Mouse (Mus musculus) embryonic facial prominence, embryonic 14.5 days (tissue): ENCODE results near the gene Yae1d1. TPM values are rescaled to one million over a fixed set of nuclear protein-coding genes. Genes with fewer than 3 reads are reported as not detected.

ENCODE experiments used
- ATAC-seq: fragments of 200-750 bp; cut with Nextera tagmentation; 2 replicates; pipeline ENCODE4 v1.8.0; 2017; ENCODE audit warnings: low read depth, moderate number of reproducible peaks, moderate TSS enrichment
- DNase-seq: peaks from one replicate; pipeline ENCODE4 v3.0.0-alpha.2; 2015; ENCODE audit warnings: low spot score
- H3K27ac ChIP-seq: fragments of 300-500 bp; sonication (generic); replicated peaks from 2 replicates; pipeline ENCODE4 v1.5.1; 2014; ENCODE audit warnings: low read depth, mild to moderate bottlenecking, low read length, moderate library complexity
- H3K27me3 ChIP-seq: fragments of 300-500 bp; sonication (generic); replicated peaks from 2 replicates; pipeline ENCODE4 v1.6.1; 2014; ENCODE audit warnings: low read length; ENCODE audit not compliant: control insufficient read depth, insufficient read depth
- H3K36me3 ChIP-seq: fragments of 300-500 bp; sonication (generic); 2 replicates; pipeline ENCODE4 v1.6.1; 2014; ENCODE audit warnings: low read length, mixed read lengths; ENCODE audit not compliant: control insufficient read depth, insufficient read depth
- H3K4me1 ChIP-seq: fragments of 300-500 bp; sonication (generic); 2 replicates; pipeline ENCODE4 v1.6.1; 2014; ENCODE audit warnings: antibody characterized with exemption, low read length; ENCODE audit not compliant: control insufficient read depth, insufficient read depth
- H3K4me2 ChIP-seq: fragments of 300-500 bp; sonication (generic); 2 replicates; pipeline ENCODE4 v1.6.1; 2014; ENCODE audit warnings: low read depth, mild to moderate bottlenecking, low read length, moderate library complexity, mixed read lengths
- H3K4me3 ChIP-seq: fragments of 300-500 bp; sonication (generic); 2 replicates; pipeline ENCODE4 v1.5.1; 2014; ENCODE audit warnings: low read depth, mild to moderate bottlenecking, low read length
- H3K9ac ChIP-seq: fragments of 300-500 bp; sonication (generic); 2 replicates; pipeline ENCODE4 v1.6.1; 2014; ENCODE audit warnings: low read depth, mild to moderate bottlenecking, low read length, moderate library complexity, mixed read lengths
- H3K9me3 ChIP-seq: fragments of 300-500 bp; sonication (generic); 2 replicates; pipeline ENCODE4 v1.6.1; 2016; ENCODE audit warnings: low read length; ENCODE audit not compliant: control insufficient read depth
- WGBS: fragments of 180-500 bp; shearing (Covaris S2); extraction: QIAGEN DNeasy Blood & Tissue Kit; methylation state at CpG from one replicate; pipeline ENCODE4 v1.1.7; 2014; 5-methylcytosine and 5-hydroxymethylcytosine counted together
- polyA plus RNA-seq: library from polyadenylated mRNA; unstranded; fragments of >200 nt; fragmentation: Nextera tagmentation; extraction: Ambion mirVana; gene quantifications from 2 replicates; pipeline ENCODE4 v1.2.1, GENCODE M21; 2014

The Yae1d1 gene
- polyA plus RNA-seq, result 60.7 and 62.6 TPM in 2 replicates

- peaks cover 4% of the 10 kb centered on the region; the same call in 1 of the 2 replicates for H3K36me3 ChIP-seq
- peaks cover 8% of the 10 kb centered on the region; the same call in 1 of the 2 replicates for H3K4me1 ChIP-seq
- H3K9me3 ChIP-seq, result no peaks in the 10 kb centered on the region
- ATAC-seq (peak; percentile 99), DNase-seq (peak; percentile 94)
- peak within 1 kb of the TSS; percentile 80 for H3K4me2 ChIP-seq
- H3K4me3 ChIP-seq, result peak within 1 kb of the TSS; percentile 85
- WGBS, result under 1% methylated on average over 41 of the region's 54 CpGs
- no peaks in the 10 kb centered on the region for H3K27me3 ChIP-seq
- H3K27ac ChIP-seq, result peak within 1 kb of the TSS; percentile 79
- H3K9ac ChIP-seq, result peak within 1 kb of the TSS; percentile 86
Measured at GRCm38 (mm10) chr13:17992697-17993514, at the start of gene Yae1d1. TSS of gene Yae1d1 (minus strand) at chr13:17993349.

DNA sequence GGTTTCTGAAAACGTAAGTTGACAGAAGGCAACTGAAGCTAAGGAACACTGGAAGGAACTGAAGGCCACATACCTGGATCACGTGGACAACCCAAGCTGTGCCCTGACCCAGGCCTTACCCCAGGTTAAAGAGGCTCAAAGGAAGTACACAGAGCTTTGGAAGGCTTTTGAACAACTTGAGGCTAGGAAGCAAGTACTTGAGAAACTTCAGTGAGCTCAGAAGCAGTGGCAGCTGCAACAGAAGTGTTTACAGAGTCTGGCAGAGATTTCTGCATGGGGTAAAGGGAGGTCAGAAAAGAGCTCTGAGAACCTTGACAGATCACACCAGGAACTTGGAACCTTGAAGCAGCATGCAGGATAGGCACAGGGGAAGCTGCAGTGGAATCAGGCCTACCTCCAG, 45.7 kb upstream of the Yae1d1 start:
- Histone ChIP-seq H3K9ac (no peak overlapping the region), H3K9me3 (no peaks in the 10 kb centered on the region), H3K4me2 (no peak overlapping the region), H3K36me3 (no peaks in the 10 kb centered on the region), H3K27ac (no peak overlapping the region), H3K4me1 (no peaks in the 10 kb centered on the region), H3K4me3 (no peak overlapping the region), H3K27me3 (no peaks in the 10 kb centered on the region)
- WGBS, result 58% methylated on average over 2 of the region's 2 CpGs
- DNase-seq (no peak), ATAC-seq (no peak)

GRCm38 (mm10) chr13:18016604-18017003, 23.5 kb upstream of the Yae1d1 start:
- Histone ChIP-seq H3K27ac (no peak overlapping the region), H3K9ac (no peak overlapping the region), H3K4me1 (no peaks in the 10 kb centered on the region), H3K9me3 (no peaks in the 10 kb centered on the region), H3K4me3 (no peak overlapping the region), H3K36me3 (no peaks in the 10 kb centered on the region), H3K27me3 (no peaks in the 10 kb centered on the region), H3K4me2 (no peak overlapping the region)
- DNase-seq (no peak), ATAC-seq (no peak)
- 67% methylated on average over 3 of the region's 3 CpGs for WGBS

DNA sequence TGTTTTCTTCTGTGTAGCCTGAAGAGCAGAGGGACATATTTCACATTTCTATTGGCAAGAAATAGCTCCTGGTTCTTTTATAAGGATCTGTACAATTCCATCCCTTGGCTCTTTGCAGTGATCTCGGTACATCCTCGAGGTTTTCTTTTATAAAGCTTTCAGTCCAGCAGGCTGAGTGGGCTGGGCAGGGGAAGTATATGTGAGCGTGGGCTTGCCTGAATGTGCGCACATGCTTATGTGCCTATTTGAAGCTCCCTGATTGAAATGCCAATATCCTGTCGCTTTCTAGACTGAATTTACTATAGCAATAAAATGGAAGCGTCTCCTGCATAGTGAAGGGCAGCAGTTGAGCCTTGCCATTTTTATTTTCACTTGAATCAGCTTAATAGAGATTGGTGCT, 20.1 kb upstream of the Yae1d1 start:
- WGBS, result 83% methylated on average over 6 of the region's 6 CpGs
- Histone ChIP-seq H3K27me3 (no peaks in the 10 kb centered on the region), H3K4me2 (no peak overlapping the region), H3K27ac (no peak overlapping the region), H3K36me3 (no peaks in the 10 kb centered on the region), H3K4me1 (no peaks in the 10 kb centered on the region), H3K9ac (no peak overlapping the region), H3K4me3 (no peak overlapping the region), H3K9me3 (no peaks in the 10 kb centered on the region)
- DNase-seq, result no peak
- no peak for ATAC-seq

- whole genome bisulfite sequencing, result 73% methylated on average over 4 of the region's 4 CpGs
- ATAC-seq (no peak), DNase-seq (no peak)
- Histone ChIP-seq H3K4me3 (no peak overlapping the region), H3K27ac (no peak overlapping the region), H3K36me3 (no peaks in the 10 kb centered on the region), H3K9me3 (no peaks in the 10 kb centered on the region), H3K4me1 (no peaks in the 10 kb centered on the region), H3K27me3 (no peaks in the 10 kb centered on the region), H3K4me2 (no peak overlapping the region), H3K9ac (no peak overlapping the region)
Measured at GRCm38 (mm10) chr13:18011055-18011454, 17.9 kb upstream of the Yae1d1 start.

DNA sequence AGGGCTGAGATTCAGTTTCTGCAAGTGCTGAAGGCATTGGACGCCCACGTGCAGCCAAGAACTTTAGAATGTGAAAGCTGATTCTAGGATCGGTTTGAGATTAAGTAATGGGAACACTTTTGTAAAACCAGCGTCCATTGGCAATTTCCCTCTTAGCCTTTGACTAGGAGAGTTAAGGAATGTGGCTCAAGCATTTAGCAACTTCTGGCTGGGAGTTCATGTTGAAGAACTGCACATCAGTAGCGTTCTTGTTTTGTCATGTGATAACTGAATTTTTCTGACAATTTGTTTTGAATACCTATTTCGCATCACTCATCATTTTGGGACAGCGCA, 332 bp upstream of the Yae1d1 start:
- H3K4me3 ChIP-seq, result peak overlapping the region; percentile 85
- DNase-seq (no peak), ATAC-seq (no peak)
- H3K36me3 ChIP-seq, result peaks cover 3% of the 10 kb centered on the region; the same call in 1 of the 2 replicates
- peak overlapping the region; percentile 86 for H3K9ac ChIP-seq
- H3K27me3 ChIP-seq, result no peaks in the 10 kb centered on the region
- WGBS, result 35% methylated on average over 7 of the region's 7 CpGs
- peaks cover 8% of the 10 kb centered on the region; the same call in 1 of the 2 replicates for H3K4me1 ChIP-seq
- H3K9me3 ChIP-seq, result no peaks in the 10 kb centered on the region
- no peak overlapping the region for H3K27ac ChIP-seq
- H3K4me2 ChIP-seq, result peak overlapping the region; percentile 80

DNA sequence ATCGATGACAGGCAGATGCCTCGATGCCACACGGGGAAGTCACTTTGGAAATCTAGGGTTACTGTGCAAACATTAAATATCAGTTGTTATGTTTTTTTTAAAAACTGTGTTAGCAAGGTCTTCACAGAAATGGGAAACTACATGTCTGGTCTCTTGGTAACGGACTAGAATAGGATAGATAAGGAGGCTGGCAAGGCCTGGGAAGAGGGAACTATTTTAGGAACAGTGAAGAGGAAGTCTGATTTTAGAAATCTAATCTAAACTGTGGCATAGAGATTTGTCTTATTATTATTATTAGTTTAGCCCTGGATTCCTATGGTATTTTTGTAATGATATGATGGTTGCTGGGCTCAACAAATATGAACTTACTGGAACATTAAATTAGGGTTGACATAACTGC, 1.1 kb downstream of the Yae1d1 start:
- WGBS, result 71% methylated on average over 4 of the region's 4 CpGs
- Histone ChIP-seq H3K9me3 (no peaks in the 10 kb centered on the region), H3K36me3 (peaks cover 12% of the 10 kb centered on the region), H3K4me2 (peak overlapping the region; percentile 80), H3K27ac (no peak overlapping the region), H3K4me1 (peaks cover 8% of the 10 kb centered on the region; the same call in 1 of the 2 replicates), H3K27me3 (no peaks in the 10 kb centered on the region), H3K9ac (peak overlapping the region; percentile 86; the same call in 1 of the 2 replicates), H3K4me3 (peak overlapping the region; percentile 85)
- ATAC-seq, result no peak
- no peak for DNase-seq

GRCm38 (mm10) chr13:17983194-17983593, 10.0 kb downstream of the Yae1d1 start:
- H3K9me3 ChIP-seq, result no peaks in the 10 kb centered on the region
- peaks cover 45% of the 10 kb centered on the region for H3K36me3 ChIP-seq
- DNase-seq, result peak; percentile 28
- ATAC-seq, result no peak
- no peak overlapping the region for H3K27ac ChIP-seq
- H3K27me3 ChIP-seq, result no peaks in the 10 kb centered on the region
- H3K9ac ChIP-seq, result no peak overlapping the region
- WGBS, result 49% methylated on average over 4 of the region's 4 CpGs
- no peak overlapping the region for H3K4me3 ChIP-seq
- no peak overlapping the region for H3K4me2 ChIP-seq
- H3K4me1 ChIP-seq, result no peaks in the 10 kb centered on the region

- Histone ChIP-seq H3K4me1 (no peaks in the 10 kb centered on the region), H3K27me3 (no peaks in the 10 kb centered on the region), H3K36me3 (peaks cover 41% of the 10 kb centered on the region), H3K4me3 (no peak overlapping the region), H3K9me3 (no peaks in the 10 kb centered on the region), H3K9ac (no peak overlapping the region), H3K27ac (no peak overlapping the region), H3K4me2 (no peak overlapping the region)
- 87% methylated on average over 5 of the region's 5 CpGs for WGBS
- ATAC-seq, result no peak
- no peak for DNase-seq
Measured at GRCm38 (mm10) chr13:17982634-17983033, 10.5 kb downstream of the Yae1d1 start.
